Mouse (Mus musculus) myocyte (in vitro differentiated cells): ENCODE measurements at regions not wholly inside any gene's neighbourhood (a gene's known extent, or its start where the extent isn't known, plus 50 kb on each side); places are given as distances from the start of the nearest gene placed in this dataset.

ENCODE experiments used
- CEBPB ChIP-seq: IDR thresholded peaks from 2 replicates; pipeline ENCODE4 v1.6.1; 2011; ENCODE audit warnings: mild to moderate bottlenecking, moderate library complexity; ENCODE audit not compliant: poor library complexity, insufficient read depth, severe bottlenecking
- E2F4 ChIP-seq: IDR thresholded peaks from one replicate; pipeline ENCODE4 v1.6.1; 2011; ENCODE audit warnings: mild to moderate bottlenecking, control low read depth, moderate library complexity; ENCODE audit not compliant: insufficient read depth
- MAX ChIP-seq: IDR thresholded peaks from one replicate; pipeline ENCODE4 v1.6.1; 2011; ENCODE audit warnings: low read depth, mild to moderate bottlenecking, control low read depth
- MYOD1 ChIP-seq, 3 experiments: IDR thresholded peaks; one replicate each; pipeline ENCODE4 v1.6.1; 2011; ENCODE audit warnings: control low read depth in 2 of 3, low read depth in 2 of 3, mild to moderate bottlenecking in 2 of 3, moderate library complexity in 1 of 3; ENCODE audit not compliant: insufficient read length in 2 of 3, control insufficient read depth in 1 of 3
- MYOG ChIP-seq, 3 experiments: IDR thresholded peaks; one replicate each; pipeline ENCODE4 v1.6.1; 2011; ENCODE audit warnings: control low read depth in 2 of 3, low read depth in 2 of 3, mild to moderate bottlenecking in 2 of 3; ENCODE audit not compliant: insufficient read length in 2 of 3, control insufficient read depth in 1 of 3, insufficient read depth in 1 of 3
- POLR2A ChIP-seq: IDR thresholded peaks from one replicate; pipeline ENCODE4 v1.6.1; 2011; ENCODE audit warnings: low read depth, mild to moderate bottlenecking, control low read depth, moderate library complexity; ENCODE audit not compliant: insufficient read length
- POLR2AphosphoS2 ChIP-seq: IDR thresholded peaks from one replicate; pipeline ENCODE4 v1.6.1; 2011; ENCODE audit warnings: low read depth, control low read depth; ENCODE audit not compliant: insufficient read length
- REST ChIP-seq: IDR thresholded peaks from one replicate; pipeline ENCODE4 v1.6.1; 2011; ENCODE audit warnings: mild to moderate bottlenecking, control low read depth, moderate library complexity; ENCODE audit not compliant: insufficient read depth, insufficient read length
- SRF ChIP-seq: IDR thresholded peaks from one replicate; pipeline ENCODE4 v1.6.1; 2011; ENCODE audit warnings: low read depth; ENCODE audit not compliant: control insufficient read depth, insufficient read length
- TCF12 ChIP-seq: IDR thresholded peaks from one replicate; pipeline ENCODE4 v1.6.1; 2011; ENCODE audit warnings: mild to moderate bottlenecking, control low read depth; ENCODE audit not compliant: poor library complexity, insufficient read depth, severe bottlenecking
- TCF3 ChIP-seq: IDR thresholded peaks from one replicate; pipeline ENCODE4 v1.6.1; 2011; ENCODE audit warnings: low read depth, control low read depth; ENCODE audit not compliant: insufficient read length
- USF1 ChIP-seq: IDR thresholded peaks from one replicate; pipeline ENCODE4 v1.6.1; 2011; ENCODE audit warnings: low read depth, mild to moderate bottlenecking, control low read depth, moderate library complexity

DNA sequence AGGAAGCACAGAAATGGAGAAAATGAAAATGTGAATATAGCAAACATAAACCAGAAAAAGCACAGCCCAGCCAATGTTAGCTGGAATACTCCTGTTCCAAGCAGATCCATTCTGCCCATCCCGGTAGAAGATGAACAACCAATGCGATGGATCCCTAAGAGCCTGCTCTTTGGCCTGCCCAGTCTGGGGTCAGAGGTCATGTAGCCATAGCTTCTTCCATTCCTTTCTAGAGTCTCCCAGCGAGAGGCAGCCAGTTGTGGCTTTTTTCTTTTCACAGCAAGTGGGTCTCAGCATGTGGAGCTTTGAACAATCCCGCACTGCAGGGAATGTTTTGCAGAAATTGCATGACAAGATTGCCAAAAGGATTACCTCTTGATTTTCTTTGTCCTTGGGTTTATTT, 585.6 kb upstream of the Adgrl4 start:
- TF ChIP-seq TCF12 (no peak), MAX (no peak), POLR2A (no peak), USF1 (no peak), REST (no peak), E2F4 (no peak), MYOD1 (IDR thresholded peaks at IDR 0.05; ENCODE audit: control insufficient read depth in 1 of 3, insufficient read length in 2 of 3, low read depth in 2 of 3) (no peak), POLR2AphosphoS2 (no peak), CEBPB (no peak), TCF3 (no peak), MYOG (IDR thresholded peaks at IDR 0.05; ENCODE audit: control insufficient read depth in 1 of 3, insufficient read depth in 1 of 3, insufficient read length in 2 of 3, low read depth in 2 of 3) (no peak), SRF (no peak)
